Mouse (Mus musculus) lung, embryonic 15.5 days (tissue): ENCODE measurements around the gene Rasd1. TPM values are rescaled to one million over a fixed set of nuclear protein-coding genes. Genes with fewer than 3 reads are reported as not detected.

Experiments
- ATAC-seq: fragments of 200-750 bp; cut with Nextera tagmentation; 2 replicates; pipeline ENCODE4 v1.8.0; 2017; ENCODE audit warnings: moderate number of reproducible peaks, borderline replicate concordance; ENCODE audit not compliant: low FRiP score, low TSS enrichment; ENCODE audit errors: extremely low read depth
- H3K27ac ChIP-seq: fragments of 300-500 bp; sonication (generic); 2 replicates; pipeline ENCODE4 v1.5.1; 2015; ENCODE audit warnings: moderate library complexity, mild to moderate bottlenecking, inconsistent platforms
- H3K27me3 ChIP-seq: fragments of 300-500 bp; sonication (generic); 2 replicates; pipeline ENCODE4 v1.6.1; 2015; ENCODE audit warnings: inconsistent platforms
- H3K36me3 ChIP-seq: fragments of 300-500 bp; sonication (generic); 2 replicates; pipeline ENCODE4 v1.6.1; 2015; ENCODE audit warnings: inconsistent platforms
- H3K4me1 ChIP-seq: fragments of 300-500 bp; sonication (generic); 2 replicates; pipeline ENCODE4 v1.6.1; 2015; ENCODE audit warnings: inconsistent platforms
- H3K4me2 ChIP-seq: fragments of 300-500 bp; sonication (generic); 2 replicates; pipeline ENCODE4 v1.6.1; 2015; ENCODE audit warnings: inconsistent platforms, mild to moderate bottlenecking, moderate library complexity
- H3K4me3 ChIP-seq: fragments of 300-500 bp; sonication (generic); 2 replicates; pipeline ENCODE4 v1.5.1; 2015; ENCODE audit warnings: mild to moderate bottlenecking, inconsistent platforms
- H3K9ac ChIP-seq: fragments of 300-500 bp; sonication (generic); 2 replicates; pipeline ENCODE4 v1.6.1; 2015; ENCODE audit warnings: inconsistent platforms
- H3K9me3 ChIP-seq: fragments of 300-500 bp; sonication (generic); 2 replicates; pipeline ENCODE4 v1.6.1; 2016; ENCODE audit warnings: inconsistent platforms
- WGBS: fragments of 180-500 bp; shearing (Covaris S2); methylation state at CpG from one replicate; pipeline ENCODE4 v1.1.7; 2015; 5-methylcytosine and 5-hydroxymethylcytosine counted together
- polyA plus RNA-seq: library from polyadenylated mRNA; unstranded; fragments of >200 nt; fragmentation: Nextera tagmentation; extraction: Ambion mirVana; gene quantifications from 2 replicates; pipeline ENCODE4 v1.2.1, GENCODE M21; 2015

The Rasd1 gene
- polyA plus RNA-seq, 1 experiment from 2014 or later = 2.5 TPM

DNA sequence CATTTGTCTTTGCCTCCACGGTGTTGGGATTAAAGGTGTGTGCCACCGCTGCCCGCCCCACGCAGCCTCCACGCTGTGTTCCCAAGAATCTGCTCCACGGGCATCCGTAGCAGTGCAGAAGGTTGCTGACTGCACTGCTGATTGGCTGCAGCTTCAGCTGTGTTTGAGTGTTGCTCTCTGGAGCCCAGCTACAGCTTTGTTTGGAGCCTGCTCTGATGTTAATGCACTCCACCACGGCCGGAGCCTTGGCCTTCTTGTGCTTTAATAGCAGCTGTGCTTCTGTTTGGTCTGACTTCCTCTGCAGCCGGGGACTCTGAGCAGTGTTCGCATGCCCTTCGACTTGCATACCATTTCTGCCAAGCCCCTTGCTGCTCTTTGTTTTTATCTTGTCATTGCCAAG is 30.8 kb downstream of the Rasd1 start:
- Histone ChIP-seq H3K4me1 (no peaks in the 10 kb centered on the region), H3K27ac (no peak overlapping the region)
- no peak for ATAC-seq

GRCm38 (mm10) chr11:59932560-59933337 is 32.0 kb downstream of the Rasd1 start:
- Histone ChIP-seq H3K4me3 (no peak overlapping the region), H3K27ac (no peak overlapping the region), H3K4me1 (no peaks in the 10 kb centered on the region), H3K9me3 (no peaks in the 10 kb centered on the region), H3K27me3 (no peaks in the 10 kb centered on the region), H3K36me3 (no peaks in the 10 kb centered on the region), H3K4me2 (no peak overlapping the region), H3K9ac (no peak overlapping the region)
- 54% methylated on average over 9 of the region's 9 CpGs for WGBS
- no peak for ATAC-seq

More for the DNA sequence above, 30.8 kb downstream of the Rasd1 start:
- H3K9me3 ChIP-seq = no peaks in the 10 kb centered on the region
- 38% methylated on average over 12 of the region's 12 CpGs for WGBS
- no peak overlapping the region for H3K4me2 ChIP-seq
- H3K36me3 ChIP-seq = no peaks in the 10 kb centered on the region
- no peak overlapping the region for H3K4me3 ChIP-seq
- H3K9ac ChIP-seq = no peak overlapping the region
- H3K27me3 ChIP-seq = no peaks in the 10 kb centered on the region

DNA sequence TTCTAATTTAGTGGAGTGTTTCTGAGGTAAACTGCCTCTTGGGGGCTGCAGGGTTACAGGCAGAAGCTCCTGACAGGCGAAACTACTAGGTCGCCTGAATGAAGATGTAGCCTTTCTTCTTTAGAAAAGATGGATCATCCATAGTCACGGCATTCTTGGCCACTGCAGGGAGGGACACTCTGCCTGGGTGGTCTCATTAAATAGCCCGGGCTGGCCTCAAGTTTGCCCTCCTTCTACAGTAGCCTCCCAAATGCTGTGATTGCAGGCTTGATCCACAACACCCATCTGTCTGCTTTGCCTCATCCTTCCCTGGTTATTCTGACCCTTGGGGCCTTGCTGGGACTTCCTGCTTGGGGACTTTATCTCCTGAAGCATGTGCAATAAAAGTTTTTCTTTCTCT is 34.7 kb downstream of the Rasd1 start:
- no peak for ATAC-seq
- WGBS = 41% methylated on average over 4 of the region's 4 CpGs
- no peak overlapping the region for H3K4me3 ChIP-seq
- no peaks in the 10 kb centered on the region for H3K27me3 ChIP-seq
- H3K27ac ChIP-seq = no peak overlapping the region
- no peak overlapping the region for H3K9ac ChIP-seq
- H3K36me3 ChIP-seq = no peaks in the 10 kb centered on the region
- H3K4me2 ChIP-seq = no peak overlapping the region
- H3K9me3 ChIP-seq = no peaks in the 10 kb centered on the region
- no peaks in the 10 kb centered on the region for H3K4me1 ChIP-seq

DNA sequence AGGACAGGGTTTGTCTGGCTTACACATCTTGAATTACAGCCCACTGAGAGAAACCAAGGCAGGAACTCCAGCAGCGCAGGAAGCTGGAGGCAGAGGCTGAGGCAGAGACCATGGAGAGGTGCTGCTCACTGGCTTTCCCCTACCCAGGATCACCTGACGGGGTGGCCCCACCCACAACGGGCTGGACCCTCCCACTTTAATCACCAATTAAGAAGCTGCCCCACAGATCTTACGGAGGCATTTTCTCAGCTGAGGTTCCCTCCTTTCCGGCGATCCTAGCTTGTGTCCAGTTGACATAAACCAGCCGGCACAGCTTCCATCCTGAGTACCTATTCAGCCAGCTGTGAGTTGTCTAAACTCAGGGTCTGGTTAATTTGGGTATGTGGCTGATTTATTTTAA is 43.5 kb downstream of the Rasd1 start:
- Histone ChIP-seq H3K36me3 (no peaks in the 10 kb centered on the region), H3K4me3 (no peak overlapping the region), H3K27me3 (no peaks in the 10 kb centered on the region), H3K9ac (no peak overlapping the region), H3K4me1 (peaks cover 5% of the 10 kb centered on the region; the same call in 1 of the 2 replicates), H3K4me2 (no peak overlapping the region), H3K27ac (no peak overlapping the region), H3K9me3 (no peaks in the 10 kb centered on the region)
- ATAC-seq = no peak
- 9% methylated on average over 7 of the region's 7 CpGs for WGBS

GRCm38 (mm10) chr11:59920331-59920730 is 44.4 kb downstream of the Rasd1 start:
- Histone ChIP-seq H3K4me3 (no peak overlapping the region), H3K9me3 (no peaks in the 10 kb centered on the region), H3K9ac (no peak overlapping the region), H3K36me3 (no peaks in the 10 kb centered on the region), H3K27ac (no peak overlapping the region), H3K4me1 (peaks cover 5% of the 10 kb centered on the region; the same call in 1 of the 2 replicates), H3K4me2 (no peak overlapping the region), H3K27me3 (no peaks in the 10 kb centered on the region)
- no peak for ATAC-seq
- WGBS = 66% methylated on average over 5 of the region's 5 CpGs

- ATAC-seq = no peak
- no peaks in the 10 kb centered on the region for H3K9me3 ChIP-seq
- H3K4me2 ChIP-seq = no peak overlapping the region
- no peaks in the 10 kb centered on the region for H3K27me3 ChIP-seq
- H3K4me1 ChIP-seq = peaks cover 5% of the 10 kb centered on the region; the same call in 1 of the 2 replicates
- H3K9ac ChIP-seq = no peak overlapping the region
- WGBS = 50% methylated on average over 3 of the region's 3 CpGs
- no peak overlapping the region for H3K4me3 ChIP-seq
- no peaks in the 10 kb centered on the region for H3K36me3 ChIP-seq
- H3K27ac ChIP-seq = no peak overlapping the region
Observed at GRCm38 (mm10) chr11:59919401-59919800, 45.3 kb downstream of the Rasd1 start.

- no peak overlapping the region for H3K27ac ChIP-seq
- H3K4me1 ChIP-seq = peaks cover 5% of the 10 kb centered on the region; the same call in 1 of the 2 replicates
- no peaks in the 10 kb centered on the region for H3K36me3 ChIP-seq
- no peak overlapping the region for H3K4me3 ChIP-seq
- no peaks in the 10 kb centered on the region for H3K9me3 ChIP-seq
- H3K9ac ChIP-seq = no peak overlapping the region
- H3K4me2 ChIP-seq = no peak overlapping the region
- 16% methylated on average over 4 of the region's 4 CpGs for WGBS
- H3K27me3 ChIP-seq = no peaks in the 10 kb centered on the region
- ATAC-seq = no peak
Observed at GRCm38 (mm10) chr11:59918014-59918413, 46.7 kb downstream of the Rasd1 start.

DNA sequence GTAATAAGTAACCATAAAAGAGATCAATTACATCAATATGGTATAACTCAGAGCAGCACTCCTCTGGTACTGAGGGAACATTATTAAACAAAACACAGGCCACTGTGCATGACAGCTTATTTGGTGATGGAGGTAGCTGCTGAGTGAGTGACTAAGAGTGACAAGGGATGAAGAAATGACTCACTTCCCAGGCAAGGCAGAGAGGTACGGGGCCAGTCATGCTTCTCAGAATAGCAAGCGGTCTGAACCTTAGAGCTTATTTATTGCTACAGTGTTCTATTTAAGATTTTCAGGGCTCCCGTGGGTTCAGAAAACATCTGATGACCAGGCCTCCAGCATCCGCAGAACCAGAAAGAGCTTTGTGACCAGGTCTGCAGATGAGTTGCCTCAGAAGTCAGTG is 51.0 kb downstream of the Rasd1 start:
- Histone ChIP-seq H3K4me1 (peaks cover 5% of the 10 kb centered on the region), H3K9ac (no peak overlapping the region), H3K36me3 (no peaks in the 10 kb centered on the region), H3K4me2 (no peak overlapping the region), H3K27ac (no peak overlapping the region), H3K27me3 (no peaks in the 10 kb centered on the region), H3K9me3 (no peaks in the 10 kb centered on the region), H3K4me3 (no peak overlapping the region)
- ATAC-seq = no peak
- 77% methylated on average over 4 of the region's 4 CpGs for WGBS

Other genes starting within 250 kb of the Rasd1 start
- 5.8 and 6.2 TPM in 2 replicates for gene Pld6, start 177.3 kb downstream of the Rasd1 start, polyA plus RNA-seq
- 25.9 and 27.7 TPM in 2 replicates for gene Flcn, start 154.9 kb downstream of the Rasd1 start, polyA plus RNA-seq
- gene Nt5m, start 125.5 kb downstream of the Rasd1 start, polyA plus RNA-seq = 34.0 and 37.6 TPM in 2 replicates
- 204 and 214 TPM in 2 replicates for gene Cops3, start 125.1 kb downstream of the Rasd1 start, polyA plus RNA-seq
- 49.9 and 51.9 TPM in 2 replicates for gene Med9, start 16.7 kb downstream of the Rasd1 start, polyA plus RNA-seq
- gene Pemt, start 81.5 kb upstream of the Rasd1 start, polyA plus RNA-seq = 6.7 and 8.1 TPM in 2 replicates
- 27.9 and 28.2 TPM in 2 replicates for gene Rai1, start 140.1 kb upstream of the Rasd1 start, polyA plus RNA-seq